Mouse (Mus musculus) lung, postnatal 14 days (tissue): ENCODE results near the gene Igf2bp3.

Experiments used
- DNase-seq: peaks from one replicate; pipeline ENCODE4 v3.0.0; 2021

Igf2bp3 gene

GRCm38 (mm10) chr6:49173265-49173664 lies 41.5 kb downstream of the Igf2bp3 start:
- DNase-seq: no peak

GRCm38 (mm10) chr6:49171216-49171615 lies 43.5 kb downstream of the Igf2bp3 start:
- no peak for DNase-seq

GRCm38 (mm10) chr6:49168648-49169047 lies 46.1 kb downstream of the Igf2bp3 start:
- no peak for DNase-seq

GRCm38 (mm10) chr6:49167406-49167805 lies 47.4 kb downstream of the Igf2bp3 start:
- DNase-seq: no peak

- no peak for DNase-seq
Observed at GRCm38 (mm10) chr6:49166318-49166717, 48.4 kb downstream of the Igf2bp3 start.

GRCm38 (mm10) chr6:49165855-49166254 lies 48.9 kb downstream of the Igf2bp3 start:
- DNase-seq: no peak

GRCm38 (mm10) chr6:49165101-49165500 lies 49.7 kb downstream of the Igf2bp3 start:
- DNase-seq: no peak

DNA sequence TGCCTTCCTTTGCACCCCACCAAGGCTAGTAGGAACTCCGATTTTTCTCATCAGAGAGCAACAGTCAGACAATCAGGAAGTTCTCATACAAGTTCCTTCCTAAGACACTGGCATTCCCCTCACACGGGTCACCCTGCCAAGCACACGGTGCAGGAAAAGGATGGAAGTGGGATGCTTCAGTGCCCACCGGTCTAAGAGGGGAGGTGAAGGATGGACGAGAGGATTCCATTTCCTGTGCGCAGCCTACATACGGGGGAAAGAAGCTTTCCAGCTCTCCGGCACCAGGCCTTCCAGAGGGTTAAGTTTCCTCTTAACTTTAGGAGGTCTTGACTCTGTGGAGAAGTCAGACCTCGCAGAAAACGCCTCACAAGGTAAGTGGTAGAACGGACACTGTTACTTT lies 50.1 kb downstream of the Igf2bp3 start:
- no peak for DNase-seq

- no peak for DNase-seq
Observed at GRCm38 (mm10) chr6:49159971-49160370, 54.8 kb downstream of the Igf2bp3 start.

DNA sequence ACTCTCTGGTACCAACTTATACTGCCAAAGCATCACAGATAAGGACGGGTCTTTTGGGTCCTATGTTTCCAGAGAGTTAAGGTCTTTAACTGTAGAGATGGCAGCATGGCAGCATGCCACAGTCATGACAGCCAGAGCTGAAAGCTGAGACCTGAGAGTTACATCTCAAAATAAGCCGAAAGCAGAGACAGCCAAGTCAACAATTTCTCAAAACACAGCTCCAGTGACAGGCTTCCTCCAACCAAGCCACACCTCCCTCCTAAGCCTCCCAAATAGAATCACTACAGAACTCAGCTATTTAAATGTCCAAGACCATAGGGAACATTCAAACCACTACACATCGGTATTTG lies 58.0 kb downstream of the Igf2bp3 start:
- DNase-seq: no peak

GRCm38 (mm10) chr6:49156170-49156825 lies 58.5 kb downstream of the Igf2bp3 start:
- DNase-seq: no peak

DNA sequence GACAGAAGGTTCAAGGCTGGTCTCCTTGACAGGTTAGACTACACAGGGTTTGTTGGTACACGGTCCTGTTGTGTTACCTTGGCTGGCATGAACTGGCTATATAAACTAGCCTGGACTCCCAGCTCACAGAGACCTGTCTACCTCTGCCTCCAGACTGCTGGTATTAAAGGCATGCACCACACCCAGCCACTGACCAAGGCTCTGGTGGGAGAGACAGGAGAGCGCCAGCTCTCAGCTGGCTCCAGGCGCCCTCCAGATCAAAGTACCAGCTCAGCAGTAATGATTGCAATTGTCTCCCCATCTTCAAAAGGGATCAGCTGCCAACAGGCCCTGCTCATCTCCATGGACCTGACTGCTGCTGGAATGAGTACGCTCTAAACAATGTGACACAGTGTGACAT lies 63.3 kb downstream of the Igf2bp3 start:
- DNase-seq: no peak

GRCm38 (mm10) chr6:49150349-49151229 lies 64.2 kb downstream of the Igf2bp3 start:
- no peak for DNase-seq

DNA sequence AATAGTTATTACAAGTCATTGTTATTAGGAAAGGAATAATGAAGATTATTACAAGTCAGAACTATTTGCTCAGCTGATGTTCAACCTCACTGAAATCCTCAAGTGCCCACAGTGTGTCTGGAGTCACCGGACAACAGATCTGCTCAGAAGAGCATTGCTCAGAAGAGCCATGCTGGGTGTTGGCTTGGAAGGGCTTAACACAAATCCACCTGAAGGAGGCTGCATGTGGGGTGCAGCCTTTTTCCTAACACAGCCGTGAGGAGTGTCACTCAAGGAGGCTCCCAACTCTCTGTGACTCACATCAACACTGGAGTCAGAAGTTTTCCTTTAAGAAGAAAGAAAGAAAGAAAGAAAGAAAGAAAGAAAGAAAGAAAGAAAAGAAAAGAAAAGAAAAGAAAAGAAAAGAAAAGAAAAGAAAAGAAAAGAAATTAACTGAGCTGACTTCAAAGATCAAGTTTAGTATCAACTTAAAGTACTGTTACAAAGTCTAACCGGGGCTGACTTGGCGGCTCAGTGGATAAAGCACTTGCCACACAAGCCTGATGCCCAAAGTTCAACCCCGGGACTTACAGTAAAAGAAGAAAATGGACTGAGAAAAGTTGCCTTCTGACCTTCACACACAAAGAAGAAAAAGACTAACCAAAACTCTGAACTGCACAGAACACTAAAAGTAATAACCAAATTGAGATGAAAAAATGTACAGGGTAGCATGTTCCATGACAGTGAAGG lies 65.4 kb downstream of the Igf2bp3 start:
- no peak for DNase-seq

GRCm38 (mm10) chr6:49148781-49149180 lies 66.0 kb downstream of the Igf2bp3 start:
- no peak for DNase-seq

DNA sequence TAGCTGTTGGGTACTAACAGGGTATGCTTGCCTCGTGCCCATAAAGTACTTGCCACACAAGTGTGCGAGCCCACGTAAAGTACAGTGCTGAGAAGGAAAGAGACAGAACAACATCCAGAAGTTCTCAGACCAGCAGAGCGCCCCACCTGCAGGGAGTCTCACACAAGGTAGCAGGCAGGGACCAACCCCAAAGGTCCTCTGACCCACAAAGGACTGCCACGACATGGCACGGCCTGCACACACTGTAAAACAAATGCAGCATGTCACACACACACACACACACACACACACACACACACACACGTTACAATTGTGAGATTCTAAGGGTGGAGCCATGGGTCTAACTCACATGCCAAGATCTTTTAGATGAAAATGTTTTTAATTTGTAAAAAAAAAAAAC lies 66.4 kb downstream of the Igf2bp3 start:
- DNase-seq: no peak

DNA sequence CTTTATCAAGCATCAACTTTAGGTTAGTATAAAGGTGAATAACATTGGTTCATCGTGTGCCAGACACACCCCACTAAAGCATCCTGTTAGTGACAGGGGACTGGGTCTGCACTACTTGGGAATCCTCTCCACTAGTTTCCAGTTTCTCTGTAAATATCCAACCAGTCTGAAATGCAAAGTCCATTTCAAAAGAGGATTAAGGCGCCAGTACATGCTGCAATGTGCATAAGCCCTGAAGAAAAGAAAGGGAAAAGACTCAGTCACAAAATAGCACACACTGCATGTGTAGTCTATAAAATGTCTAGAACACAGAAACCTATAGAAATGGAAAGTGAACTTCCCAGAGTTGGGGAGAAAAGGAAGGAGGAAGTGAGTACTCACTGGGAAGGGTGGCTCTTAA lies 68.3 kb downstream of the Igf2bp3 start:
- no peak for DNase-seq

- peak; percentile 54 for DNase-seq
Observed at GRCm38 (mm10) chr6:49142428-49142827, 72.3 kb downstream of the Igf2bp3 start.

- no peak for DNase-seq
Observed at GRCm38 (mm10) chr6:49141125-49141524, 73.6 kb downstream of the Igf2bp3 start.

GRCm38 (mm10) chr6:49138159-49139051 lies 76.4 kb downstream of the Igf2bp3 start:
- DNase-seq: no peak

DNA sequence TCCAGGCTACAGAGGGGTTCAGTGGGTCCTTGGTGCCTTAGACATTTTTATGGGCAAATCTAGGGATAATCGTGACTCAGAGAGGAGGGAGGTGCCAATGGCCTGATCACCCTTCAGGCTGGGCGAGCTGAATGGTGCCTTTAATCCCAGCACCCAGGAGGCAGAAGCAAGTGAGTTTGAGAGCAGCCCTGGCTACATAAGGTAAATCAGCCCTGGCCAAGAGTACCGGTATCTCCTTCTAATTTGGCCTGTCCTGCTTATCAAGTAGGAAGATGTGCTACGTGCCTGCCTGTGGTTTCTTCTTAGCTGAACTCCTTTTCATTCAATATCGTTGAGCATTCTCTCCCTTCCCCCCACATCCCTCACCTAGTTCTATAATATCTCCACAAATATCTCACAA lies 78.0 kb downstream of the Igf2bp3 start:
- no peak for DNase-seq

GRCm38 (mm10) chr6:49132352-49133090 lies 82.2 kb downstream of the Igf2bp3 start:
- no peak for DNase-seq
